ENCODE assay signal across 7 mouse cellular contexts in the genomic region with DNA sequence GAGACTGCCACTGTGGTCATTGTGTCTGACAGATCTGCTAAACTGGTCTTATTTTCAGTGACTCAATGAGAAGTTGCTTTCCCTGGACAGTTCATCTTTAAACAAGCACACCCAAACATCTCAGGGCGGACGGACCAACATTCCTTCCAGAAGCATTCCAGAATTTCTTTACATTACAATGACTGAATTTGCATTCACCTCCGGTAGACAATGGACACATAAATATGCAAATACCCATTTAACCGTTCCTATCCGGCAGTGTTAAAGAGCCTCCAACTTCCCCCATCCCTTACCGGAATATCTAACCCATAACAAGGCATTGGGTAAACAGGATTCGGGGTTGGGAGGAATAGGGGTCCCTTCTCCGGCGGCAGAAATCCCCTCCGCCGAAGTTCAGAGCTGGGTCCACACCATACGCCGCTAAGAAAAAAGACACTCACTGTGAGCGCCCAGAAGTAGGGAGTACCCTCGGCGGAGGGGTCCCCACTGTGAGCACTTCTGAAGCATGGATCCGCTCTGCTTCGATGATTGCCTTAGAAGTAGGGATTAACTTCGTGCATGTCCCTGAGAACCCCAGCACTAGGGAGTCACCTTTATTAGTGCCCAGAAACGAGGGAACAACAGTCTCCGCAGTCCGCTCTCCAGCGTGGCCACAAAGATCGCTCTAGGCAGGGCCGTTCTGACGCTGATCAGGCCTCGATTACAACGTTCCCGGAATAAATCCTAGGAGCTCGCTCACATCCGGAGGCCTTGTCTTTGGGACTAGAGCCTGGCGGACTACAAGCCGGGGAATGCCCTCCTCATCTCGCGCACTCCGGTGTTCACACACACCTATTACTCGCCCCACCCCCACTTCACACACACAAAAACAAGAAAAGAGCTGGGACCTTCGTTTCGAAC. TPM values are rescaled to one million over a fixed set of nuclear protein-coding genes. Genes with fewer than 3 reads are reported as not detected.
DNase-seq lines count a peak whose midpoint lies in the region; ATAC-seq lines count a peak whose summit lies in the region.

No protein-coding gene starts in this region.

- WGBS in neural tube, embryonic 11.5 days, result under 1% methylated on average over 39 of the region's 39 CpGs
- under 1% methylated on average over 39 of the region's 39 CpGs for WGBS in embryonic facial prominence, embryonic 13.5 days
- under 1% methylated on average over 39 of the region's 39 CpGs for WGBS in limb, embryonic 10.5 days
- WGBS in neural tube, embryonic 15.5 days, result under 1% methylated on average over 39 of the region's 39 CpGs

- H3K4me2 ChIP-seq in neural tube, embryonic 11.5 days (ENCODE audit: low read depth), result peak overlapping the region; percentile 76
- H3K4me2 ChIP-seq in embryonic facial prominence, embryonic 13.5 days, result peak overlapping the region; percentile 89
- peak overlapping the region; percentile 88 for H3K4me2 ChIP-seq in neural tube, embryonic 15.5 days

- peak overlapping the region; percentile 63; the same call in 1 of the 2 replicates for H3K27ac ChIP-seq in neural tube, embryonic 11.5 days (ENCODE audit: low read depth, low read length)
- peak overlapping the region; percentile 80 for H3K27ac ChIP-seq in embryonic facial prominence, embryonic 13.5 days
- peak overlapping the region; percentile 96 for H3K27ac ChIP-seq in limb, embryonic 10.5 days
- H3K27ac ChIP-seq in neural tube, embryonic 15.5 days (replicated peaks), result peak overlapping the region; percentile 85

- no peaks in the 10 kb centered on the region for H3K9me3 ChIP-seq in neural tube, embryonic 11.5 days (ENCODE audit: control insufficient read depth, low read length)
- H3K9me3 ChIP-seq in embryonic facial prominence, embryonic 13.5 days, result no peaks in the 10 kb centered on the region
- no peaks in the 10 kb centered on the region for H3K9me3 ChIP-seq in limb, embryonic 10.5 days (replicated peaks)
- no peaks in the 10 kb centered on the region for H3K9me3 ChIP-seq in neural tube, embryonic 15.5 days (replicated peaks)

- no peaks in the 10 kb centered on the region for H3K27me3 ChIP-seq in neural tube, embryonic 11.5 days (ENCODE audit: control insufficient read depth, insufficient read depth, low read length)
- no peaks in the 10 kb centered on the region for H3K27me3 ChIP-seq in embryonic facial prominence, embryonic 13.5 days
- no peaks in the 10 kb centered on the region for H3K27me3 ChIP-seq in limb, embryonic 10.5 days (ENCODE audit: low read depth, poor library complexity, severe bottlenecking)
- H3K27me3 ChIP-seq in neural tube, embryonic 15.5 days (replicated peaks), result no peaks in the 10 kb centered on the region

- no peak for DNase-seq in neural tube, embryonic 11.5 days (ENCODE audit: low spot score)
- DNase-seq in neural tube, embryonic 10.5 days (ENCODE audit: extremely low spot score, low spot score), result no peak
- peak; percentile 39 for DNase-seq in limb, embryonic 10.5 days (ENCODE audit: low spot score)
- DNase-seq in layer of hippocampus, postnatal 10 days (ENCODE audit: low spot score in 2 of 2), result no peak
- no peak for DNase-seq in urinary bladder, postnatal 14 days (ENCODE audit: low spot score)

- peak overlapping the region; percentile 100 for H3K4me3 ChIP-seq in neural tube, embryonic 11.5 days (ENCODE audit: low read depth, low read length)
- peak overlapping the region; percentile 96 for H3K4me3 ChIP-seq in embryonic facial prominence, embryonic 13.5 days
- H3K4me3 ChIP-seq in limb, embryonic 10.5 days, result peak overlapping the region; percentile 96
- H3K4me3 ChIP-seq in neural tube, embryonic 15.5 days (replicated peaks), result peak overlapping the region; percentile 96

- H3K4me1 ChIP-seq in neural tube, embryonic 11.5 days (ENCODE audit: control insufficient read depth, insufficient read depth, low read length), result peaks cover 8% of the 10 kb centered on the region
- peaks cover 17% of the 10 kb centered on the region for H3K4me1 ChIP-seq in embryonic facial prominence, embryonic 13.5 days
- peaks cover 20% of the 10 kb centered on the region for H3K4me1 ChIP-seq in limb, embryonic 10.5 days
- peaks cover 45% of the 10 kb centered on the region for H3K4me1 ChIP-seq in neural tube, embryonic 15.5 days

- no peaks in the 10 kb centered on the region for H3K36me3 ChIP-seq in neural tube, embryonic 11.5 days (ENCODE audit: control insufficient read depth, insufficient read depth, low read length)
- peaks cover 17% of the 10 kb centered on the region for H3K36me3 ChIP-seq in embryonic facial prominence, embryonic 13.5 days
- H3K36me3 ChIP-seq in limb, embryonic 10.5 days, result peaks cover 47% of the 10 kb centered on the region
- H3K36me3 ChIP-seq in neural tube, embryonic 15.5 days, result peaks cover 4% of the 10 kb centered on the region

- H3K9ac ChIP-seq in neural tube, embryonic 11.5 days (ENCODE audit: low read length), result peak overlapping the region; percentile 98
- H3K9ac ChIP-seq in embryonic facial prominence, embryonic 13.5 days, result peak overlapping the region; percentile 100
- peak overlapping the region; percentile 97 for H3K9ac ChIP-seq in neural tube, embryonic 15.5 days (replicated peaks)

- peak; percentile 46 for ATAC-seq in neural tube, embryonic 11.5 days (ENCODE audit: insufficient read depth, low FRiP score, low TSS enrichment)
- ATAC-seq in embryonic facial prominence, embryonic 13.5 days (ENCODE audit: insufficient number of reproducible peaks, insufficient read depth, low FRiP score, low TSS enrichment, low read depth), result peak; percentile 44; the same call in 1 of the 2 replicates
- ATAC-seq in neural tube, embryonic 15.5 days (ENCODE audit: low FRiP score), result peak; percentile 66

RNA-seq across cellular contexts. Expression of a gene that starts 0.5 kb away (rescaled TPM):
- polyA plus RNA-seq in neural tube, embryonic 11.5 days (2014; fragmentation: Nextera tagmentation; extraction: Ambion mirVana), result 31.5 and 32.5 TPM in 2 replicates
- 36.3 and 36.5 TPM in 2 replicates for polyA plus RNA-seq in embryonic facial prominence, embryonic 13.5 days (2015; fragmentation: Nextera tagmentation; extraction: Ambion mirVana)
- polyA plus RNA-seq in limb, embryonic 10.5 days (2016; fragmentation: Nextera tagmentation; extraction: Ambion mirVana), result 33.7 and 40.0 TPM in 2 replicates
- 21.4 and 23.1 TPM in 2 replicates for polyA plus RNA-seq in neural tube, embryonic 15.5 days (2015; fragmentation: Nextera tagmentation; extraction: Ambion mirVana)
- total RNA-seq in layer of hippocampus, postnatal 10 days (2021), result 10 to 100 TPM; 58.4 to 61.8 TPM

RNA-seq across cellular contexts. Expression of a gene that starts 0.6 kb away (rescaled TPM):
- polyA plus RNA-seq in neural tube, embryonic 11.5 days (2014; fragmentation: Nextera tagmentation; extraction: Ambion mirVana), result 59.9 and 66.0 TPM in 2 replicates
- polyA plus RNA-seq in embryonic facial prominence, embryonic 13.5 days (2015; fragmentation: Nextera tagmentation; extraction: Ambion mirVana), result 62.8 and 66.5 TPM in 2 replicates
- 44.8 and 53.4 TPM in 2 replicates for polyA plus RNA-seq in limb, embryonic 10.5 days (2016; fragmentation: Nextera tagmentation; extraction: Ambion mirVana)
- polyA plus RNA-seq in neural tube, embryonic 15.5 days (2015; fragmentation: Nextera tagmentation; extraction: Ambion mirVana), result 54.9 and 57.5 TPM in 2 replicates
- 10 to 100 TPM; 62.6 to 63.7 TPM for total RNA-seq in layer of hippocampus, postnatal 10 days (2021)

RNA-seq across cellular contexts. Expression of a gene that starts 15.8 kb away (rescaled TPM):
- 0.42 TPM in 2 replicates for polyA plus RNA-seq in neural tube, embryonic 11.5 days (2014; fragmentation: Nextera tagmentation; extraction: Ambion mirVana)
- polyA plus RNA-seq in embryonic facial prominence, embryonic 13.5 days (2015; fragmentation: Nextera tagmentation; extraction: Ambion mirVana), result 0.70 and 1.4 TPM in 2 replicates
- 0.38 and 0.73 TPM in 2 replicates for polyA plus RNA-seq in limb, embryonic 10.5 days (2016; fragmentation: Nextera tagmentation; extraction: Ambion mirVana)
- polyA plus RNA-seq in neural tube, embryonic 15.5 days (2015; fragmentation: Nextera tagmentation; extraction: Ambion mirVana), result 0.31 and 1.4 TPM in 2 replicates
- under 1 TPM; 0.47 to 0.53 TPM for total RNA-seq in layer of hippocampus, postnatal 10 days (2021)
